Mouse (Mus musculus) G1E-ER4 (cell line): ENCODE data around the gene Nkd1. TPM values are rescaled to one million over a fixed set of nuclear protein-coding genes. Genes with fewer than 3 reads are reported as not detected.

Experiments
- GATA1 ChIP-seq: IDR thresholded peaks from one replicate; pipeline ENCODE4 v1.8.0; 2012; ENCODE audit warnings: low read length, inconsistent platforms
- polyA plus RNA-seq: library from polyadenylated mRNA; stranded (reverse); fragments of >175 nt; gene quantifications from 2 replicates; pipeline ENCODE4 v1.2.3, GENCODE M21; 2012

Nkd1 gene
- polyA plus RNA-seq, 1 experiment = not detected

DNA sequence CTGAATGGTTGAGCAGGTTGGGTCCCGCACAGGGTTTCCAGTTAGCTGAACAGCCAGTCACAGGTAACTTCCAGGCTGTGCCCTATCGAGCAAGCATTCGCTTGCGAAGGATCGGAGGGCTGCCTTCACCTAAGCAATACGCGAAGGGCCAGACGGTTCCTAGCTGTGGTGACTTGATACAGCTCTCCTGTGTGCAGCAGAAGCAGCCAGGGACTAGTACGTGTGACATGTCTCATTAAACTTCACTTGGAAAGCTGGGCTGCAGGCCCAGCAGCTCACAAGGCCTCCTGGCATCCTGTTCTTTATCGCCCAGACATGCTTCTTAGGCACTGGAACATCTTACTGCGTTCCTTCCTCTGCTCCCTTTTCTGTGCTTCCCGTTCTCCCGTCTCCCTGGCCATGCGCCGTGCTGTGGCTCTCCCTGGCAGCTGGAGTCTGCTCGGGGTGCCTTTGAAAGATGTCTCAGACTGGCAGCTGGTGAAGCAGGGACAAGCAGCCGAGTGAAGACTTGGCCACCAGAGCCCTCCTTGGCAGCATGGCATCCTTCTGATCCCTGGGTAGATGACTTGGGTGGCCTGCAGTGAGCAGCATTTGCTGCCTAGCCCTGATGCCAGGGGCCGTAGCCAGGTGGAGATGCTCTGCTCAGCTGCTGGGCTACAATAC, 58.6 kb downstream of the Nkd1 start:
- TF ChIP-seq GATA1 = no peak

DNA sequence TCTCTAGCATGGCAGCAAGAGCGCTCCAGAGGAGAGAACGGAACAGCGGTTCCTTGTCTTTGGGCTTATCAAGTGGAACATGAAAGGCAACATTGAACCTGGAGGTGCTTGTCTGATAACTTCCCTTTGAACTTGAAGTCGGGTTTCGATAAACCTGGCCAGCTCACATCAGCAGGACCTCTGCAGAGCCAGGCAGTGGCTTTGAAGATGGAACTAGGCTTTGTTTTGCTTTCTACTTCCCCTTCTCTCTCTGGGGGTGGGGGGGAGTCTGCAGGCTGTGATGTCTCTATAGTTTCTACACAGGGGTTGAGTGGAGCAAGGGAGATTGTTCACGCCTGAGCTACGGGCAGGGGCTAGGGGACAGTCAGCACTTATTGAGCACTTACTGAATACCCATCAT, 59.6 kb downstream of the Nkd1 start:
- no peak for TF ChIP-seq GATA1

DNA sequence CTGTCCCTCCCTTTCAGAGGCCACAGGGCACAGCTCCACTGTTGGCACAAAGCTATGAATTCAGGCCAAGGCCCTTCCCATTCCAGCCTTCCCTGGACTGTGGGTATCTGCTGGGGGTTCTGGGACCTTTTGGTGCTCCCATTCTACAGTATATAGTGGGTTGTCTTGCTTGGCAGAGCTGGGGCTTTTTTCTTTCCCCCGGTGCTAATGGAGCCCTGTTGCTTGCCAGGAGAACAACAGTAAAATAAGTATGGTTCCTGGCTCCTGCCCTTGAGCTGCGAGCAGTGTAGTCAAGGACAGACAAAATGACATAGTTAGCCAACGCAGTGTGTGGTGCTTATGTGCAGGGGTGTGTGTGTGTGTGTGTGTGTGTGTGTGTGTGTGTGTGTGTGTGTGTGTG, 62.7 kb downstream of the Nkd1 start:
- TF ChIP-seq GATA1 = no peak

DNA sequence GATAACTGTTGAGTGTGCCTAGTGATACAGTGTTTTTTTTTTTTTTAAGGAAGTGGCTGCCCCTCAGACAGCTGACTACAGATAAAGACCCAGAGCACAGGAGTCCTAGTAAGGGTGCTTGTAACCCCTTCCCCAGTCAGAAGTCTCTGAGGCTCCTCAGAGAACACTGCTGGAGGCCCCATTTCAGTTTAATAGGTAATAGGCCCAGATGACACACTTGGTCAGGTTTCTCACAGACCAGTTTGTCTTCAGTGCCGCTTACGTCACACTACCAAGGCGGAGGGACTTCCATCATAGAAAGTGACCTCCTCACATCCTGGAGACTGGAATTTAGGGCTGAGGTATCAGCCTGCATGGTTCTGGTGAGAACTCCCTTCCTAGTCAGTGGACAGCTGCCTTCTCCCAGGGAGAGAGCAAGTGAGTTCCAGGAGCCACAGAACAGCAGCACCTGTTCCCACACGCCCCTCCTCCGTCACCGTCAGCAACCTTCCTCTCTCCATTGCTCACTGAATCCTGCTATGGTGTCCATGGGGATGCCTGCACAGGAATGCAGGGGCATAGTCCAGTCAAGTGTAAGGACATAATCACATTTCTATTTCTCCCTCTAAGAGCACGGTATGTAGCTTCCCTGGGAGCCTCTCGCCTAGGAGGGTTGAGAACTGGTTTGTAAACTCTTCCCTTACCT, 67.2 kb downstream of the Nkd1 start:
- no peak for TF ChIP-seq GATA1

DNA sequence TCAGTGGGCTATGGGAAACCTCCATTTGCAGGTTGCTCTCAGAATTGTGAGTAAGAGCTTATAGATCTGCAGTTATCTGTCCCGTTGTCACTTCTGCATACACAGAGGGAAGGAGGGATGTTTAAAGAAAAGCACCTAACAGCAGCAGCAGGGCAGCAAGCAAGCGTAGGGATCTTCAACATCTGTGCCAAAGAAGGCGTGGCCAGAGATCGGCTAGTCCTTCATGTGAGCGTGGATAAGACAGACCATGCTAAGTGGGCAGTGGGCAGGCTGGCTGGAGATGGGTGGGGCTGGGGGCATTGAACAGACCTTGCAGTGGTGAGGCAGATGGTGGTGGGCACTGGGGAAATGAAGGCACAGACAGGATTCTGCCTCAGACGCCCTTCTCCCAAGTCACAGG, 69.1 kb downstream of the Nkd1 start:
- TF ChIP-seq GATA1 = no peak

DNA sequence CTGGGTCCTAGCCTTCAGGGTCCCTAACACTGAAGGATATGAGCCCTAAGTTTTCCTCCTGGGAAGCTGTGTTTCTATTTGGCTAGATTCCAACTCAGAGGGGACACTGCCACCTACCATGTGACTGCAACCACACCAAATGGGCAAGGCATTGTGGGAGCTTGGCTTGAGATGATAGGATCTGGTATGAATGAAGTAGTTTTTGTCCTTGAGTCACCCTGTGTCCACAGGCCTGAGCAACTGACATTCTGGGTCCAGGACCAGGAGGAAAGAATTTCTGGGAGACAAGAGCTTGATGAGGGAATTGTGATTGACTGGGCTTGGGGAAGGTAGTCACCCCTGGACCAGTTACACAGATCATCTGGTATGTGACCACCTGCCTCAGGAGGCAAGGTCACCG, 72.8 kb downstream of the Nkd1 start:
- TF ChIP-seq GATA1 = no peak

DNA sequence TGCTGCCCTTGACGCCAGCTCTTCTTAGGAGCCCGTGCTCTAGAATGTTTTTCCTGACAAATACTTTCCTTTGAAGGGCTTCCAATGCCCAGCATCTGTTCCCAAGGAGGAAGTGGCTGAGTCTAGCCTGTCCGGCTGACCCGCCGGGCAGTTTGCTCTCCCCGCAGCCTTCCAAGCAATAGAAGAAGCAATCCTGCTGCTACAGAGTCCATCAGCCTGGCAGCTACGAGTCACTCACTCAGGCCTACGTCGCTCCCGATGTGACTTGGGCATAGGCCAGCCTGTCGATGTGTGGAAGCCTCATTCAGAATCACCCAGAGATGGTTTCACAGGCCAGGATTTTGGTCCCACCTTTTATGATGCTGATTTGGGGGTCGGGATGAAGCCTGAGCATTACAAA, 74.9 kb downstream of the Nkd1 start:
- TF ChIP-seq GATA1 = no peak

DNA sequence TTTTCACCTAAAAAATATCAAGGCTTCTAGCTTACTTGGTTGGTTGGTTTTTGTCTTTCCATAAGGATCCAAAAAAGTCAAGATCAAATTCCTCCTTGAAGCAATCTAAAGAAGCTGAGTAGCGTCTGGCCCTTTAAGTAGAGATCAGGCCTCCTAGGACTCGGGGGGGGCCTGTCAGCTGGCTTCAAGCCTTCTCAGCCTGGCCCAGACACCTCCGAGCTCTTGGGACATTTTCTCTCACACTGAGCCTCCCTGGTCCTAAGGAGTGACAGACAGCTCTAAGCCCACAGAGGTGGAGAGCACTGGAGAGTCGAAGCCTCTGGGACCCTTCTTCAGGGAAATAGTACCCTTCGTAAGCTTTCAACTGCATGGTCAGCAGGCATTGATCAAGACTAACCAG, 77.4 kb downstream of the Nkd1 start:
- TF ChIP-seq GATA1 = no peak

DNA sequence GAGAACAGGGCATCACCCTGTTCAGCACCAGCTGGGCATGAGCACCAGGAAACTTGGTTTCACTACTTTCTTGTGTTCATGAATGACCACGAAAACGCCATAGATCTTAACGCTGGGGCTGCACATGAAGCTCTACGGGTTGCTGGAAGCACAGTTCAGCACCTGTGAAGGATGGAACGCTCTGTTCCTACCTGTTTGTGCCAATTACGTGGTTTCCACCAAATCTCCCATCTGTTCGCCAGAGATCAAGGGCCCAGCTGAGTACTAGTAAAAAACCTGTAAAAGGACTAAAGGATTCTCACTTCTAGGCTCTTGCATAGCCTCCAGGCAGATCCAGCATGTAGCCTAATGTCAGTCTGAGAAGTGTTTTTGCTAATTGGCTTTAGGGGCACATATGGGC, 78.3 kb downstream of the Nkd1 start:
- TF ChIP-seq GATA1 = no peak

DNA sequence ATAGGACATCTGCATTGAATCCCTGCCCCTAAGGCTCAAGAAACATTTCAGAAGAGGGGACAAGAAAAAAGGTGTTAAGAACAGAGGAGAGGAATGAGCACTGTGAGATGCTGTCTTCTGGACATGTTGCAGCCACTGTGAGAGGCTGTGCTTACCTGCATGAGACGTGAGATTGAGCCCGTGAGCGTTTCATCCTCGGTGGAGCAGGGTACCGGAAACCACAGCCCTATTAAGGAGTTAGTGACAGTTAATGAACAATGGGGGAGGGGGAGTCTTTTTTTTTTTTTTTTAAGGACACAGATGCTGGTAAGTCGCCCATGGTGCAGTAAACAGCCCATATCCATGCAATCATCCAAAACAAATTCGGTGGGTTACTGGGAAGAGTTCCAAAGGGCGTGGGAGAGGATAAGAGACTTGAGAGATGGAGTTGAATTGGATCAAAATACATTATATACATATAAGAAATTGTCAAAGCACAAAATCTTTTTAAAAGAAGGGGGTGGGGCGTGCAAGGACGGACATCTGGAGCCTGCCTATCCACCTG, 82.4 kb downstream of the Nkd1 start:
- TF ChIP-seq GATA1 = no peak

DNA sequence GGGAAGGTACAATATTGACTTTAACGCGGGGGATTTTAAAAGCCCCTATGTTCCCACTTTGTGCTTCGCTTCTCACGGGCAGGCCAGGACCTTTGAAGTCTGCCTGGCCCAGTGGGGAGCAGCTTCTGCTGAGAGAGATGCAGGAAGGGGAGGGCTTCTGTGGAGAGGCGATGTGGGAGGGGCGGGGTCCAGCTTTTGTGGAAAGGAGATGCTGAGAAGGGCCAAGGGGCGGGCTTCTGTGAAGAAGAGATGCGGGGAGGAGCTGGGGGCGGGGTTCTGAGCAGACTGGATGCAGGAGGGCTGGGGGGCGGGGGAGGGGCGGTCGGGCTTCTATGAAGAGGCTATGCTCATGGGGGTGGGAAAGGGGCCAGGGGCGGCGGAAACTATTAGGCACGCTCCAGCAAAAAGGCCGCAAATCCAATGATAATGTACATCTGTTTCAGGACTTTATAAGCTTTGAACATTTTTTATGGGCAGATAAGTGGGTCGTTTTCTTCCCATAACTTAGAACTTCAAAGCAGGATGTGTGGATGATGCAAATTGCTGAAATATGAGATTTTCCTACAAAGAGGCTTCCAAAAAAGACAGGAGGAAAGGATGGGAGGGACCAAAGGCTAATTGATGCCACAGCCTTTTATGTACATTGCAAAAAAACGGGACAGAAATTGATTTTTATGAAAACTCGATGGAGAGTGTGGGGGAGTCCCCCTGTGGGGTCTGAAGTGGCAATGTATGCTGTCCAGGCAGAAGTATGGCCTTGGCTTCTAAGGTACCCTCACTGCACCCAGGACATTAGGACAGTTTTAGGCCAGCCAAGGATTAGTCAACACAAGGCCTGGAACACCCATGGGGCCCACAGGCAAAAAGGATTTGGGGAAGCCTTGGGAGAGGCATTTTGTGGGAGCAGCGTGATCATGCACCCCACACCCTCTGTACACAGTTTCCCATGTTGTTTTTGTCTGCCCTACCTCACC, 83.2 kb downstream of the Nkd1 start:
- no peak for TF ChIP-seq GATA1

DNA sequence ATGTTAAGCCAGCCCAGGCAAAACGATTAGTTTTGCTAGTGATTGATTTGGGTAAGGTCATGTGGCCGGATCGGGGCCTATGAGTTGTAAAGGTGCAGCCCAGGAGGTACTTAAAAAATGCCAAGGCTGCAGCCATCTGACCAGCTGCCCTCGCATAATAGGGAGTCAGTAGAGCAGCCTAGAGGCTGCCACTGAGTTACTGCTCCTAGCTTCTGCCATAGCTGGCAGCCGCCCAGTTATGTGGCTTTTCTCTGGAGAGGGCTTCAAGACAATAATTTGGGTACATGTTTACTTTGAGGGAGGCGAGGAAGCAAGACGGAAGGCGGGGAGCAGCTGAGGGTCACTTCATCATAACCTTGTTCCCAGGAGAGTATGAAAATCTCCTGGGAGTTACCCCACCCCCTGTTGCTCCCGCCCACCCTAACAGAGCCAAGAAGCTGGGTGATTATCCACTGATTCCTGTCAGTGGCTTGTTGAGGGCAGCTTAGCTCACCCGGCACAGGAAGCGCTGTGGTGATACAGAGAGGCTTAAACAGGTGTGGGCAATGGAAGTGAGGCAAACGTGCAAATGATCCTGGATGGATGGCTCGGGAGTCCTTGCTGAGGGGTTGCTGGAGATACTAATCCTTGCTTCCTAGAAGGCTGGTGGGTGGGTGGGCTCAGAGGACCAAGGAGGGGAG, 84.3 kb downstream of the Nkd1 start:
- no peak for TF ChIP-seq GATA1

DNA sequence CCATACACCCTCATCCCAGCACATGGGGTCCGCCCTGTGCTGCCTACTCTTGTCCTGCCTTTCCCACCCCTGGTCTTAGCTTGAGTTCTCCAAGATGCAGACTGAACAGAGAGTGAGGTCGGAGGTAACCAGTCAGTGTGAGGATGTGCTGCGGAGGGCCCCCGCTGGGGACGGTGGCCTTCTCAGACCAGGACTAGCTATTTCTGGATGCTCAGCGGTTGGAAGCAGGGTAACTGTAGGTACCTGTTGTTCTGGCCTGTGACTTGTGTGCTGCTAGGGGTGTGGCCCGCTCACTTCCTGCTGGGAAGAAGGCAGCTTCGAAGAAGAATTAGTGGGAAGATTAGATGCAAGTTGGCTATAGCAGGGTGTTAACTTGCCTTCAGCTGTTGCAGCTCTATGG, 87.9 kb downstream of the Nkd1 start:
- TF ChIP-seq GATA1 = no peak

DNA sequence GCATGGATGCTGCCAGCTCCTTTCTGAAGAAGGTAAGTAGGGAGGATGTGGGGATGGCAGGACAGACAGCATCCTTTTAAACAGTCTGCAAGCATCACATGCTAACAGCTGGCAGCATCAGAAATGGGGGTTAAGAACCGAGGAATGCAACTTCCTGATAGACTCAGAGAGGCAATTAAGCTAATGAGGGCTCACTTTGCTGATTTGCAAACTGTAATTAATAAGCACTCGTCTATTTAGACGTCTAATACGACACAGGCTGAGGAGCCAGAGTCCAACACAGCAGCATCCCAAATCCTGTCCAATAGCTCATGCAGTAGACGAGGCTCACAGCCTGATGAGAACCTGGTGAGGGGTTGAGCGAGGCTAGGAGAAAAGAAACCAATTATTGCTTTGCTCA, 89.1 kb downstream of the Nkd1 start:
- TF ChIP-seq GATA1 = no peak

DNA sequence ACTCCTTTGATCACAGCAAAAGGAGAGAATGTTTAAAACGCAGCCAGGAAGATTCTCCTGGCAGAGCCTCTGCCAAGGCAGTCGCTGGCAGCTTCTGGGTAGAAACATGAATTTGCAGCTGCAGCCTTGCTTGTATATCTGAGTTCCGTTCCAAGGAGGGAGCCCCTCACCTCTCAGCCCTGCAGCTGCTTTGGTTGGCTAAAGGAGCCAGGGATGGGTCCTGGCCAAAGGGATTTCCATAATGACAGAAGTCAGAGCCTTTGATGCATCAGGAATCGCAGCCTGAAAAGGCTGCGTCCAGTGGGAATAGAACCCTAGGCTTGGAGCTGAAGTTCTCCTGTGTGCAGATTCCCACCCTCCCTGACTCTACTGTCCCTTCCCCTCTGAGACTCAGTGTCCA, 93.8 kb downstream of the Nkd1 start:
- no peak for TF ChIP-seq GATA1
